Mouse (Mus musculus): ENCODE measurements around the gene Coro1b. TPM values are rescaled to one million over a fixed set of nuclear protein-coding genes. Genes with fewer than 3 reads are reported as not detected.
A peak's percentile ranks its signal among the peaks of the same experiment; 100 is the strongest.

Coro1b gene
- polyA plus RNA-seq, 1 experiment from 2014 or later: 109 TPM

- Histone ChIP-seq H3K36me3 (ENCODE audit: control insufficient read depth, insufficient read depth, low read length) (peaks cover 15% of the 10 kb centered on the region; the same call in 1 of the 2 replicates), H3K27ac (ENCODE audit: low read depth, low read length) (peak overlapping the region; percentile 70), H3K4me2 (peak overlapping the region; percentile 91), H3K9ac (ENCODE audit: low read depth, low read length) (peak overlapping the region; percentile 94), H3K27me3 (ENCODE audit: control insufficient read depth, insufficient read depth, low read length) (no peaks in the 10 kb centered on the region), H3K4me3 (ENCODE audit: low read depth, low read length) (peak overlapping the region; percentile 97), H3K9me3 (replicated peaks; ENCODE audit: control insufficient read depth, low read length) (no peaks in the 10 kb centered on the region; the same call in 1 of the 2 replicates), H3K4me1 (ENCODE audit: control insufficient read depth, insufficient read depth, low read length) (peaks cover 7% of the 10 kb centered on the region)
- no peak for ATAC-seq (replicated peaks; ENCODE audit: insufficient number of reproducible peaks, low FRiP score, low TSS enrichment)
- 3% methylated on average over 8 of the region's 8 CpGs for WGBS (ENCODE audit: insufficient replicate concordance)
Observed at GRCm38 (mm10) chr19:4148819-4149218, 400 bp downstream of the Coro1b start.

- no peak overlapping the region for H3K27ac ChIP-seq (ENCODE audit: low read depth, low read length)
- H3K4me3 ChIP-seq (ENCODE audit: low read depth, low read length): peak overlapping the region; percentile 97
- no peaks in the 10 kb centered on the region for H3K27me3 ChIP-seq (ENCODE audit: control insufficient read depth, insufficient read depth, low read length)
- ATAC-seq (replicated peaks; ENCODE audit: insufficient number of reproducible peaks, low FRiP score, low TSS enrichment): no peak
- WGBS (ENCODE audit: insufficient replicate concordance): 82% methylated on average over 11 of the region's 11 CpGs
- peaks cover 15% of the 10 kb centered on the region; the same call in 1 of the 2 replicates for H3K36me3 ChIP-seq (ENCODE audit: control insufficient read depth, insufficient read depth, low read length)
- no peaks in the 10 kb centered on the region; the same call in 1 of the 2 replicates for H3K9me3 ChIP-seq (replicated peaks; ENCODE audit: control insufficient read depth, low read length)
- peaks cover 7% of the 10 kb centered on the region for H3K4me1 ChIP-seq (ENCODE audit: control insufficient read depth, insufficient read depth, low read length)
- H3K4me2 ChIP-seq: peak overlapping the region; percentile 91
- peak overlapping the region; percentile 94 for H3K9ac ChIP-seq (ENCODE audit: low read depth, low read length)
Observed at GRCm38 (mm10) chr19:4149283-4149682, 864 bp downstream of the Coro1b start.

- no peak overlapping the region for H3K4me2 ChIP-seq
- no peak for ATAC-seq (replicated peaks; ENCODE audit: insufficient number of reproducible peaks, low FRiP score, low TSS enrichment)
- H3K27me3 ChIP-seq (ENCODE audit: control insufficient read depth, insufficient read depth, low read length): no peaks in the 10 kb centered on the region
- peaks cover 7% of the 10 kb centered on the region for H3K4me1 ChIP-seq (ENCODE audit: control insufficient read depth, insufficient read depth, low read length)
- 91% methylated on average over 17 of the region's 17 CpGs for WGBS (ENCODE audit: insufficient replicate concordance)
- H3K36me3 ChIP-seq (ENCODE audit: control insufficient read depth, insufficient read depth, low read length): peaks cover 15% of the 10 kb centered on the region; the same call in 1 of the 2 replicates
- H3K9ac ChIP-seq (ENCODE audit: low read depth, low read length): no peak overlapping the region
- H3K9me3 ChIP-seq (replicated peaks; ENCODE audit: control insufficient read depth, low read length): no peaks in the 10 kb centered on the region; the same call in 1 of the 2 replicates
- H3K4me3 ChIP-seq (ENCODE audit: low read depth, low read length): no peak overlapping the region; the same call in 1 of the 2 replicates
- no peak overlapping the region for H3K27ac ChIP-seq (ENCODE audit: low read depth, low read length)
Observed at GRCm38 (mm10) chr19:4149764-4150461, 1.5 kb downstream of the Coro1b start.

GRCm38 (mm10) chr19:4150567-4151487 is 2.4 kb downstream of the Coro1b start:
- Histone ChIP-seq H3K9me3 (replicated peaks; ENCODE audit: control insufficient read depth, low read length) (no peaks in the 10 kb centered on the region; the same call in 1 of the 2 replicates), H3K36me3 (ENCODE audit: control insufficient read depth, insufficient read depth, low read length) (peaks cover 16% of the 10 kb centered on the region; the same call in 1 of the 2 replicates), H3K4me1 (ENCODE audit: control insufficient read depth, insufficient read depth, low read length) (peaks cover 7% of the 10 kb centered on the region), H3K9ac (ENCODE audit: low read depth, low read length) (no peak overlapping the region), H3K27me3 (ENCODE audit: control insufficient read depth, insufficient read depth, low read length) (no peaks in the 10 kb centered on the region), H3K4me2 (no peak overlapping the region), H3K4me3 (ENCODE audit: low read depth, low read length) (no peak overlapping the region), H3K27ac (ENCODE audit: low read depth, low read length) (no peak overlapping the region)
- 89% methylated on average over 22 of the region's 22 CpGs for WGBS (ENCODE audit: insufficient replicate concordance)
- no peak for ATAC-seq (replicated peaks; ENCODE audit: insufficient number of reproducible peaks, low FRiP score, low TSS enrichment)

GRCm38 (mm10) chr19:4151488-4151860 is 3.1 kb downstream of the Coro1b start:
- Histone ChIP-seq H3K9me3 (replicated peaks; ENCODE audit: control insufficient read depth, low read length) (no peaks in the 10 kb centered on the region), H3K36me3 (ENCODE audit: control insufficient read depth, insufficient read depth, low read length) (peaks cover 17% of the 10 kb centered on the region; the same call in 1 of the 2 replicates)
- WGBS (ENCODE audit: insufficient replicate concordance): 70% methylated on average over 5 of the region's 5 CpGs

GRCm38 (mm10) chr19:4151898-4152297 is 3.5 kb downstream of the Coro1b start:
- Histone ChIP-seq H3K4me1 (ENCODE audit: control insufficient read depth, insufficient read depth, low read length) (peaks cover 7% of the 10 kb centered on the region), H3K36me3 (ENCODE audit: control insufficient read depth, insufficient read depth, low read length) (peaks cover 17% of the 10 kb centered on the region; the same call in 1 of the 2 replicates)

More at GRCm38 (mm10) chr19:4151488-4151860, 3.1 kb downstream of the Coro1b start:
- no peak for ATAC-seq (replicated peaks; ENCODE audit: insufficient number of reproducible peaks, low FRiP score, low TSS enrichment)
- Histone ChIP-seq H3K4me2 (no peak overlapping the region), H3K27me3 (ENCODE audit: control insufficient read depth, insufficient read depth, low read length) (no peaks in the 10 kb centered on the region), H3K4me1 (ENCODE audit: control insufficient read depth, insufficient read depth, low read length) (peaks cover 7% of the 10 kb centered on the region), H3K27ac (ENCODE audit: low read depth, low read length) (no peak overlapping the region), H3K9ac (ENCODE audit: low read depth, low read length) (no peak overlapping the region), H3K4me3 (ENCODE audit: low read depth, low read length) (no peak overlapping the region)

GRCm38 (mm10) chr19:4152445-4153231 is 4.2 kb downstream of the Coro1b start:
- Histone ChIP-seq H3K9me3 (replicated peaks; ENCODE audit: control insufficient read depth, low read length) (no peaks in the 10 kb centered on the region), H3K4me1 (ENCODE audit: control insufficient read depth, insufficient read depth, low read length) (peaks cover 7% of the 10 kb centered on the region), H3K4me3 (ENCODE audit: low read depth, low read length) (no peak overlapping the region), H3K27ac (ENCODE audit: low read depth, low read length) (no peak overlapping the region), H3K36me3 (ENCODE audit: control insufficient read depth, insufficient read depth, low read length) (peaks cover 22% of the 10 kb centered on the region), H3K9ac (ENCODE audit: low read depth, low read length) (peak overlapping the region; percentile 34; the same call in 1 of the 2 replicates), H3K4me2 (no peak overlapping the region), H3K27me3 (ENCODE audit: control insufficient read depth, insufficient read depth, low read length) (no peaks in the 10 kb centered on the region)
- 85% methylated on average over 8 of the region's 8 CpGs for WGBS (ENCODE audit: insufficient replicate concordance)
- no peak for ATAC-seq (replicated peaks; ENCODE audit: insufficient number of reproducible peaks, low FRiP score, low TSS enrichment)

More at GRCm38 (mm10) chr19:4151898-4152297, 3.5 kb downstream of the Coro1b start:
- 85% methylated on average over 5 of the region's 5 CpGs for WGBS (ENCODE audit: insufficient replicate concordance)
- no peak for ATAC-seq (replicated peaks; ENCODE audit: insufficient number of reproducible peaks, low FRiP score, low TSS enrichment)
- Histone ChIP-seq H3K9ac (ENCODE audit: low read depth, low read length) (no peak overlapping the region), H3K4me3 (ENCODE audit: low read depth, low read length) (no peak overlapping the region), H3K27me3 (ENCODE audit: control insufficient read depth, insufficient read depth, low read length) (no peaks in the 10 kb centered on the region), H3K9me3 (replicated peaks; ENCODE audit: control insufficient read depth, low read length) (no peaks in the 10 kb centered on the region), H3K27ac (ENCODE audit: low read depth, low read length) (no peak overlapping the region), H3K4me2 (no peak overlapping the region)

GRCm38 (mm10) chr19:4153232-4153654 is 4.8 kb downstream of the Coro1b start, which contains the start of gene Ptprcap:
Gene Ptprcap, plus strand, starts transcription at chr19:4153604.
- Histone ChIP-seq H3K4me2 (no peak within 1 kb of the TSS), H3K4me1 (ENCODE audit: control insufficient read depth, insufficient read depth, low read length) (peaks cover 7% of the 10 kb centered on the region), H3K36me3 (ENCODE audit: control insufficient read depth, insufficient read depth, low read length) (peaks cover 22% of the 10 kb centered on the region), H3K9me3 (replicated peaks; ENCODE audit: control insufficient read depth, low read length) (no peaks in the 10 kb centered on the region), H3K27me3 (ENCODE audit: control insufficient read depth, insufficient read depth, low read length) (no peaks in the 10 kb centered on the region), H3K9ac (ENCODE audit: low read depth, low read length) (peak within 1 kb of the TSS; percentile 34; the same call in 1 of the 2 replicates), H3K27ac (ENCODE audit: low read depth, low read length) (no peak within 1 kb of the TSS), H3K4me3 (ENCODE audit: low read depth, low read length) (no peak within 1 kb of the TSS)
- 57% methylated on average over 11 of the region's 11 CpGs for WGBS (ENCODE audit: insufficient replicate concordance)
- no peak for ATAC-seq (replicated peaks; ENCODE audit: insufficient number of reproducible peaks, low FRiP score, low TSS enrichment)
